Mouse (Mus musculus): ENCODE results near the gene Bcl7a. TPM values are rescaled to one million over a fixed set of nuclear protein-coding genes. Genes with fewer than 3 reads are reported as not detected.

The Bcl7a gene
- polyA plus RNA-seq, 1 experiment from 2014 or later = 5.9 TPM

GRCm38 (mm10) chr5:123326006-123326750 lies 17.5 kb upstream of the Bcl7a start:
- Histone ChIP-seq H3K9me3 (ENCODE audit: control insufficient read depth, low read length) (no peaks in the 10 kb centered on the region), H3K27me3 (ENCODE audit: control insufficient read depth, insufficient read depth, low read length) (no peaks in the 10 kb centered on the region), H3K36me3 (ENCODE audit: control insufficient read depth, insufficient read depth, low read length) (no peaks in the 10 kb centered on the region), H3K4me3 (ENCODE audit: low read depth, low read length) (no peak overlapping the region), H3K27ac (replicated peaks) (peak overlapping the region; percentile 63), H3K4me2 (replicated peaks; ENCODE audit: low read depth) (no peak overlapping the region), H3K4me1 (replicated peaks; ENCODE audit: control insufficient read depth, insufficient read depth) (no peaks in the 10 kb centered on the region), H3K9ac (ENCODE audit: low read length) (no peak overlapping the region)
- DNase-seq (ENCODE audit: low spot score) = no peak
- TF ChIP-seq EP300 (optimal IDR thresholded peaks at IDR 0.05) (no peak), CTCF (IDR thresholded peaks at IDR 0.05; ENCODE audit: low read depth) (no peak)
- peak; percentile 33; the same call in 1 of the 2 replicates for ATAC-seq (ENCODE audit: low FRiP score, low TSS enrichment)
- 54% methylated on average over 15 of the region's 15 CpGs for WGBS

GRCm38 (mm10) chr5:123326751-123327148 lies 16.9 kb upstream of the Bcl7a start:
- H3K9ac ChIP-seq (ENCODE audit: low read length) = no peak overlapping the region
- no peak overlapping the region for H3K4me3 ChIP-seq (ENCODE audit: low read depth, low read length)
- H3K9me3 ChIP-seq (ENCODE audit: control insufficient read depth, low read length) = no peaks in the 10 kb centered on the region
- no peaks in the 10 kb centered on the region for H3K4me1 ChIP-seq (replicated peaks; ENCODE audit: control insufficient read depth, insufficient read depth)
- 64% methylated on average over 9 of the region's 9 CpGs for WGBS
- peak overlapping the region; percentile 63 for H3K27ac ChIP-seq (replicated peaks)
- peak; percentile 45; the same call in 1 of the 2 replicates for ATAC-seq (ENCODE audit: low FRiP score, low TSS enrichment)
- no peaks in the 10 kb centered on the region for H3K36me3 ChIP-seq (ENCODE audit: control insufficient read depth, insufficient read depth, low read length)
- no peak for DNase-seq (ENCODE audit: low spot score)
- TF ChIP-seq EP300 (optimal IDR thresholded peaks at IDR 0.05) (no peak), CTCF (IDR thresholded peaks at IDR 0.05; ENCODE audit: low read depth) (no peak)
- no peak overlapping the region for H3K4me2 ChIP-seq (replicated peaks; ENCODE audit: low read depth)
- H3K27me3 ChIP-seq (ENCODE audit: control insufficient read depth, insufficient read depth, low read length) = no peaks in the 10 kb centered on the region

GRCm38 (mm10) chr5:123327686-123328085 lies 15.9 kb upstream of the Bcl7a start:
- Histone ChIP-seq H3K27ac (replicated peaks) (no peak overlapping the region), H3K9ac (ENCODE audit: low read length) (no peak overlapping the region), H3K36me3 (ENCODE audit: control insufficient read depth, insufficient read depth, low read length) (no peaks in the 10 kb centered on the region), H3K4me3 (ENCODE audit: low read depth, low read length) (no peak overlapping the region), H3K4me1 (replicated peaks; ENCODE audit: control insufficient read depth, insufficient read depth) (no peaks in the 10 kb centered on the region), H3K27me3 (ENCODE audit: control insufficient read depth, insufficient read depth, low read length) (no peaks in the 10 kb centered on the region), H3K4me2 (replicated peaks; ENCODE audit: low read depth) (no peak overlapping the region), H3K9me3 (ENCODE audit: control insufficient read depth, low read length) (no peaks in the 10 kb centered on the region)
- TF ChIP-seq CTCF (IDR thresholded peaks at IDR 0.05; ENCODE audit: low read depth) (no peak), EP300 (optimal IDR thresholded peaks at IDR 0.05) (no peak)
- ATAC-seq (ENCODE audit: low FRiP score, low TSS enrichment) (no peak), DNase-seq (ENCODE audit: low spot score) (no peak)
- WGBS = 68% methylated on average over 8 of the region's 8 CpGs

- ATAC-seq (ENCODE audit: low FRiP score, low TSS enrichment) = no peak
- no peak overlapping the region for H3K4me2 ChIP-seq (replicated peaks; ENCODE audit: low read depth)
- no peak overlapping the region for H3K27ac ChIP-seq (replicated peaks)
- no peak for DNase-seq (ENCODE audit: low spot score)
- no peaks in the 10 kb centered on the region for H3K4me1 ChIP-seq (replicated peaks; ENCODE audit: control insufficient read depth, insufficient read depth)
- TF ChIP-seq EP300 (optimal IDR thresholded peaks at IDR 0.05) (no peak), CTCF (IDR thresholded peaks at IDR 0.05; ENCODE audit: low read depth) (no peak)
- H3K9ac ChIP-seq (ENCODE audit: low read length) = no peak overlapping the region
- H3K9me3 ChIP-seq (ENCODE audit: control insufficient read depth, low read length) = no peaks in the 10 kb centered on the region
- H3K36me3 ChIP-seq (ENCODE audit: control insufficient read depth, insufficient read depth, low read length) = no peaks in the 10 kb centered on the region
- no peaks in the 10 kb centered on the region for H3K27me3 ChIP-seq (ENCODE audit: control insufficient read depth, insufficient read depth, low read length)
- no peak overlapping the region for H3K4me3 ChIP-seq (ENCODE audit: low read depth, low read length)
- 69% methylated on average over 6 of the region's 6 CpGs for WGBS
Observed at GRCm38 (mm10) chr5:123333566-123333965, 10.1 kb upstream of the Bcl7a start.

GRCm38 (mm10) chr5:123336205-123336961 lies 7.3 kb upstream of the Bcl7a start:
- Histone ChIP-seq H3K36me3 (ENCODE audit: control insufficient read depth, insufficient read depth, low read length) (no peaks in the 10 kb centered on the region), H3K4me1 (replicated peaks; ENCODE audit: control insufficient read depth, insufficient read depth) (no peaks in the 10 kb centered on the region), H3K27me3 (ENCODE audit: control insufficient read depth, insufficient read depth, low read length) (no peaks in the 10 kb centered on the region), H3K9me3 (ENCODE audit: control insufficient read depth, low read length) (no peaks in the 10 kb centered on the region), H3K4me3 (ENCODE audit: low read depth, low read length) (no peak overlapping the region), H3K9ac (ENCODE audit: low read length) (no peak overlapping the region), H3K27ac (replicated peaks) (no peak overlapping the region), H3K4me2 (replicated peaks; ENCODE audit: low read depth) (no peak overlapping the region)
- WGBS = 46% methylated on average over 4 of the region's 4 CpGs
- no peak for DNase-seq (ENCODE audit: low spot score)
- TF ChIP-seq EP300 (optimal IDR thresholded peaks at IDR 0.05) (no peak), CTCF (IDR thresholded peaks at IDR 0.05; ENCODE audit: low read depth) (no peak)
- ATAC-seq (ENCODE audit: low FRiP score, low TSS enrichment) = no peak

- H3K36me3 ChIP-seq (ENCODE audit: control insufficient read depth, insufficient read depth, low read length) = no peaks in the 10 kb centered on the region
- H3K4me2 ChIP-seq (replicated peaks; ENCODE audit: low read depth) = no peak overlapping the region
- DNase-seq (ENCODE audit: low spot score) = no peak
- no peak overlapping the region for H3K27ac ChIP-seq (replicated peaks)
- ATAC-seq (ENCODE audit: low FRiP score, low TSS enrichment) = no peak
- no peak overlapping the region for H3K9ac ChIP-seq (ENCODE audit: low read length)
- no peak overlapping the region for H3K4me3 ChIP-seq (ENCODE audit: low read depth, low read length)
- TF ChIP-seq EP300 (optimal IDR thresholded peaks at IDR 0.05) (no peak), CTCF (IDR thresholded peaks at IDR 0.05; ENCODE audit: low read depth) (no peak)
- no peaks in the 10 kb centered on the region for H3K4me1 ChIP-seq (replicated peaks; ENCODE audit: control insufficient read depth, insufficient read depth)
- H3K9me3 ChIP-seq (ENCODE audit: control insufficient read depth, low read length) = no peaks in the 10 kb centered on the region
- WGBS = 74% methylated on average over 3 of the region's 3 CpGs
- no peaks in the 10 kb centered on the region for H3K27me3 ChIP-seq (ENCODE audit: control insufficient read depth, insufficient read depth, low read length)
Observed at GRCm38 (mm10) chr5:123338463-123338862, 5.2 kb upstream of the Bcl7a start.
